Mouse (Mus musculus) large intestine, adult 2 months (tissue): ENCODE measurements around the gene Xrcc6. TPM values are rescaled to one million over a fixed set of nuclear protein-coding genes. Genes with fewer than 3 reads are reported as not detected.

ENCODE experiments used
- DNase-seq: peaks from one replicate; pipeline ENCODE4 v3.0.0-alpha.2; 2012; ENCODE audit warnings: low read depth, low spot score
- WGBS: fragments of 180-500 bp; shearing (Covaris S2); methylation state at CpG from one replicate; pipeline ENCODE4 v1.1.7; 2018; 5-methylcytosine and 5-hydroxymethylcytosine counted together
- polyA plus RNA-seq: library from polyadenylated mRNA; depleted of rRNA; stranded (reverse); fragments of >200 nt; gene quantifications from 2 replicates; pipeline ENCODE4 v1.2.3, GENCODE M21; 2012; rRNA removed

Gene Xrcc6
- polyA plus RNA-seq, 1 experiment, result 16.8 TPM

- 10% methylated on average over 7 of the region's 7 CpGs for WGBS
- DNase-seq, result peak; percentile 56
Observed at GRCm38 (mm10) chr15:82065511-82065910, 77.9 kb downstream of the Xrcc6 start.

- no peak for DNase-seq
- 26% methylated on average over 40 of the region's 40 CpGs for WGBS
Observed at GRCm38 (mm10) chr15:82069898-82070297, 82.3 kb downstream of the Xrcc6 start, which contains the start of gene Mei1. Mei1 (plus strand) TSS chr15:82069996.

GRCm38 (mm10) chr15:82071816-82072469 is 84.3 kb downstream of the Xrcc6 start:
- DNase-seq, result no peak
- 84% methylated on average over 26 of the region's 26 CpGs for WGBS

- WGBS, result 63% methylated on average over 7 of the region's 7 CpGs
- DNase-seq, result no peak
Observed at GRCm38 (mm10) chr15:82073490-82073889, 85.9 kb downstream of the Xrcc6 start.

- no peak for DNase-seq
- WGBS, result 43% methylated on average over 10 of the region's 10 CpGs
Observed at GRCm38 (mm10) chr15:82079883-82080282, 92.2 kb downstream of the Xrcc6 start.

GRCm38 (mm10) chr15:82081161-82081560 is 93.5 kb downstream of the Xrcc6 start:
- DNase-seq, result no peak
- 23% methylated on average over 7 of the region's 7 CpGs for WGBS

- no peak for DNase-seq
- WGBS, result 80% methylated on average over 9 of the region's 9 CpGs
Observed at GRCm38 (mm10) chr15:82085606-82086005, 98.0 kb downstream of the Xrcc6 start.

- DNase-seq, result no peak
- 46% methylated on average over 12 of the region's 12 CpGs for WGBS
Observed at GRCm38 (mm10) chr15:82086131-82086530, 98.5 kb downstream of the Xrcc6 start.

- 11% methylated on average over 10 of the region's 10 CpGs for WGBS
- no peak for DNase-seq
Observed at GRCm38 (mm10) chr15:82087266-82087665, 99.6 kb downstream of the Xrcc6 start.

Other genes with a start within 250 kb of the Xrcc6 start
- gene Zc3h7b, start 242.8 kb upstream of the Xrcc6 start, polyA plus RNA-seq, result 9.4 and 11.6 TPM in 2 replicates
- 42.1 and 45.6 TPM in 2 replicates for gene Rangap1, start 242.3 kb upstream of the Xrcc6 start, polyA plus RNA-seq
- gene Tef, start 185.4 kb upstream of the Xrcc6 start, polyA plus RNA-seq, result 5.9 and 11.3 TPM in 2 replicates
- gene Tob2, start 129.0 kb upstream of the Xrcc6 start, polyA plus RNA-seq, result 16.5 and 29.7 TPM in 2 replicates
- 69.4 and 87.1 TPM in 2 replicates for gene Phf5a, start 115.9 kb upstream of the Xrcc6 start, polyA plus RNA-seq
- gene Aco2, start 115.5 kb upstream of the Xrcc6 start, polyA plus RNA-seq, result 327 and 443 TPM in 2 replicates
- gene Polr3h, start 61.6 kb upstream of the Xrcc6 start, polyA plus RNA-seq, result 8.6 and 10.1 TPM in 2 replicates
- gene Csdc2, start 51.1 kb upstream of the Xrcc6 start, polyA plus RNA-seq, result 2.0 and 2.8 TPM in 2 replicates
- gene Pmm1, start 26.9 kb upstream of the Xrcc6 start, polyA plus RNA-seq, result 14.3 and 16.1 TPM in 2 replicates
- gene 1700029P11Rik, start 7.3 kb upstream of the Xrcc6 start, polyA plus RNA-seq, result not detected in 2 replicates
- gene Desi1, start 46.0 kb downstream of the Xrcc6 start, polyA plus RNA-seq, result 24.4 and 29.8 TPM in 2 replicates
- 57.3 and 58.4 TPM in 2 replicates for gene Snu13, start 59.8 kb downstream of the Xrcc6 start, polyA plus RNA-seq
- not detected in 2 replicates for gene 4930407I10Rik, start 71.3 kb downstream of the Xrcc6 start, polyA plus RNA-seq
- gene Mei1, start 82.2 kb downstream of the Xrcc6 start, polyA plus RNA-seq, result 0.07 and 0.09 TPM in 2 replicates
- 18.0 and 18.4 TPM in 2 replicates for gene Ccdc134, start 140.1 kb downstream of the Xrcc6 start, polyA plus RNA-seq
- 113 and 136 TPM in 2 replicates for gene Srebf2, start 159.3 kb downstream of the Xrcc6 start, polyA plus RNA-seq
- gene Shisa8, start 225.0 kb downstream of the Xrcc6 start, polyA plus RNA-seq, result 1.0 and 1.7 TPM in 2 replicates
- gene Tnfrsf13c, start 236.5 kb downstream of the Xrcc6 start, polyA plus RNA-seq, result 10.2 and 12.1 TPM in 2 replicates